Mouse (Mus musculus) CH12.LX (cell line): ENCODE measurements around the gene Gfy. TPM values are rescaled to one million over a fixed set of nuclear protein-coding genes. Genes with fewer than 3 reads are reported as not detected.
A peak's percentile ranks its signal among the peaks of the same experiment; 100 is the strongest.

Experiments used
- DNase-seq: peaks from one replicate; pipeline ENCODE4 v3.0.0-alpha.2; 2013; ENCODE audit errors: extremely low read depth
- H3K27ac ChIP-seq: 2 replicates; pipeline ENCODE4 v1.5.1; 2012; ENCODE audit warnings: low read depth, mild to moderate bottlenecking, control low read depth, moderate library complexity; ENCODE audit not compliant: insufficient read depth
- H3K27me3 ChIP-seq: replicated peaks from 2 replicates; pipeline ENCODE3; 2012; ENCODE audit warnings: inconsistent platforms
- H3K36me3 ChIP-seq, 2 experiments: replicated peaks in 1 of 2; 2 replicates each; pipeline versions ENCODE3 to v1.6.1; 2012; ENCODE audit warnings: inconsistent platforms in 1 of 2, low read length in 1 of 2, mild to moderate bottlenecking in 1 of 2, mixed read lengths in 1 of 2, moderate library complexity in 1 of 2; ENCODE audit not compliant: control insufficient read depth in 1 of 2, insufficient read depth in 1 of 2
- H3K4me1 ChIP-seq, 2 experiments: 2 replicates each; pipeline ENCODE4 v1.6.1; 2012; ENCODE audit warnings: inconsistent platforms in 1 of 2, moderate library complexity in 1 of 2; ENCODE audit not compliant: insufficient read depth in 2 of 2, control insufficient read depth in 1 of 2
- H3K4me2 ChIP-seq: 2 replicates; pipeline ENCODE4 v1.6.1; 2012; ENCODE audit warnings: low read depth, mild to moderate bottlenecking, control low read depth; ENCODE audit not compliant: poor library complexity, insufficient read depth, severe bottlenecking
- H3K4me3 ChIP-seq, 3 experiments: fragments of 150-350 bp in 1 of 3; sonication (generic) in 1 of 3; replicated peaks in 1 of 3; 2 replicates each; pipeline versions ENCODE3 to v1.5.1; 2011 to 2012; ENCODE audit warnings: low read depth in 2 of 3, low read length in 2 of 3, mild to moderate bottlenecking in 2 of 3, moderate library complexity in 2 of 3, control low read depth in 1 of 3, improper control_type of control experiment in 1 of 3, inconsistent platforms in 1 of 3, mixed read lengths in 1 of 3; ENCODE audit not compliant: poor library complexity in 1 of 3
- H3K79me2 ChIP-seq: replicated peaks from 2 replicates; pipeline ENCODE4 v1.6.1; 2012; ENCODE audit warnings: mild to moderate bottlenecking, moderate library complexity; ENCODE audit not compliant: control insufficient read depth, poor library complexity, insufficient read depth, severe bottlenecking; ENCODE audit errors: extremely low read depth
- H3K9ac ChIP-seq: 2 replicates; pipeline ENCODE4 v1.6.1; 2012; ENCODE audit warnings: low read depth, mild to moderate bottlenecking, control low read depth, moderate library complexity; ENCODE audit not compliant: insufficient read depth
- H3K9me3 ChIP-seq: replicated peaks from 2 replicates; pipeline ENCODE3; 2012; ENCODE audit warnings: low read length, inconsistent platforms, mixed read lengths
- CHD2 ChIP-seq: IDR thresholded peaks from 2 replicates; pipeline ENCODE4 v1.6.1; 2011; ENCODE audit warnings: low read length, improper control_type of control experiment
- E2F4 ChIP-seq: IDR thresholded peaks from 2 replicates; pipeline ENCODE4 v1.6.1; 2011; ENCODE audit warnings: low read depth, low read length, improper control_type of control experiment; ENCODE audit not compliant: insufficient replicate concordance
- EP300 ChIP-seq: IDR thresholded peaks from 2 replicates; pipeline ENCODE4 v1.6.1; 2011; ENCODE audit warnings: low read length, improper control_type of control experiment
- JUND ChIP-seq: conservative IDR thresholded peaks from 2 replicates; pipeline ENCODE4 v1.6.1; 2011; ENCODE audit warnings: low read depth, low read length, improper control_type of control experiment
- KAT2A ChIP-seq: IDR thresholded peaks from 2 replicates; pipeline ENCODE4 v1.6.1; 2012; ENCODE audit warnings: low read length, improper control_type of control experiment, inconsistent platforms; ENCODE audit not compliant: insufficient replicate concordance
- MAFK ChIP-seq: IDR thresholded peaks from 2 replicates; pipeline ENCODE4 v1.6.1; 2011; ENCODE audit warnings: low read length, improper control_type of control experiment; ENCODE audit not compliant: insufficient replicate concordance
- MEF2A ChIP-seq: IDR thresholded peaks from 2 replicates; pipeline ENCODE4 v1.6.1; 2014; ENCODE audit warnings: low read depth, mild to moderate bottlenecking, inconsistent platforms, low read length, improper control_type of control experiment, borderline replicate concordance
- NELFE ChIP-seq: IDR thresholded peaks from 2 replicates; pipeline ENCODE4 v1.6.1; 2011; ENCODE audit warnings: low read depth, low read length, improper control_type of control experiment
- POLR2AphosphoS2 ChIP-seq: IDR thresholded peaks from 2 replicates; pipeline ENCODE4 v1.6.1; 2011; ENCODE audit warnings: low read depth, low read length, improper control_type of control experiment
- RAD21 ChIP-seq: IDR thresholded peaks from 2 replicates; pipeline ENCODE4 v1.6.1; 2011; ENCODE audit warnings: low read depth, mild to moderate bottlenecking, low read length, improper control_type of control experiment, moderate library complexity
- RCOR1 ChIP-seq: conservative IDR thresholded peaks from 2 replicates; pipeline ENCODE4 v1.6.1; 2012; ENCODE audit warnings: low read depth, mild to moderate bottlenecking, inconsistent platforms, low read length, improper control_type of control experiment
- TBP ChIP-seq: conservative IDR thresholded peaks from 2 replicates; pipeline ENCODE4 v1.6.1; 2011; ENCODE audit warnings: low read depth, low read length, improper control_type of control experiment
- USF1 ChIP-seq: IDR thresholded peaks from 2 replicates; pipeline ENCODE4 v1.6.1; 2014; ENCODE audit warnings: low read depth, mild to moderate bottlenecking, inconsistent platforms, low read length, improper control_type of control experiment
- ZKSCAN1 ChIP-seq: IDR thresholded peaks from 2 replicates; pipeline ENCODE4 v1.6.1; 2012; ENCODE audit warnings: low read depth, inconsistent platforms, low read length, improper control_type of control experiment, borderline replicate concordance
- ZNF384 ChIP-seq: IDR thresholded peaks from 2 replicates; pipeline ENCODE4 v1.6.1; 2012; ENCODE audit warnings: low read depth, low read length, improper control_type of control experiment, inconsistent platforms
- dilution Hi-C: fragments of 300-500 bp; cut with MboI; formaldehyde crosslinking; loops from 2 replicates; pipeline ENCODE4 v1.14.3; 2020; ENCODE audit warnings: low sequenced_read_pairs; ENCODE audit not compliant: extremely low pct_unique_long_range_greater_than_20kb, extremely low pct_ligation_motif_present
- in situ Hi-C: fragments of 300-500 bp; cut with MboI; formaldehyde crosslinking; loops from 3 replicates; pipeline ENCODE4 v1.14.3; 2019; ENCODE audit warnings: low sequenced_read_pairs, low pct_ligation_motif_present, low pct_unique_long_range_greater_than_20kb, mixed read lengths
- polyA plus RNA-seq: library from polyadenylated mRNA; unstranded; fragments of >175 nt; gene quantifications from 2 replicates; pipeline ENCODE4 v1.2.1, GENCODE M21; 2012; ENCODE audit warnings: low read depth; ENCODE audit not compliant: insufficient read length
- total RNA-seq, 2 experiments: library from RNA; depleted of rRNA; stranded (reverse); fragments of 300-350 nt in 1 of 2; fragments of >200 nt in 1 of 2; gene quantifications; 2 replicates each; pipeline ENCODE4 v1.2.3; 2012 to 2014

Gfy gene
- total and polyA plus RNA-seq, 3 experiments = not detected

GRCm38 (mm10) chr7:45139904-45140723, 39.3 kb downstream of the Gfy start:
- Histone ChIP-seq H3K4me1 (peaks cover 2 to 23% of the 10 kb centered on the region in 2 experiments; a peak in 3 of 4 replicates), H3K36me3 (peaks cover 12 to 44% of the 10 kb centered on the region in 2 experiments)
- dilution Hi-C loops = no loop called here

GRCm38 (mm10) chr7:45138403-45138802, 41.0 kb downstream of the Gfy start:
- H3K4me2 ChIP-seq = no peak overlapping the region
- TF ChIP-seq TBP (0 out of 2 replicates have a peak, but pooled peaks have one; percentile 24), ZNF384 (no peak), MEF2A (no peak), POLR2AphosphoS2 (no peak), MAFK (no peak), EP300 (no peak), RCOR1 (no peak)
- TF ChIP-seq, all 38 proteins: peak for 1
- no peak for DNase-seq
- Histone ChIP-seq H3K4me1 (peaks cover 5 to 34% of the 10 kb centered on the region in 2 experiments), H3K9me3 (peaks cover under 1% of the 10 kb centered on the region), H3K79me2 (no peaks in the 10 kb centered on the region), H3K36me3 (peaks cover 6 to 33% of the 10 kb centered on the region in 2 experiments), H3K9ac (no peak overlapping the region), H3K27ac (no peak overlapping the region), H3K27me3 (no peaks in the 10 kb centered on the region), H3K4me3 (no peak overlapping the region)
- dilution Hi-C loops = no loop called here
- in situ Hi-C loops = no loop called here

More at GRCm38 (mm10) chr7:45139904-45140723, 39.3 kb downstream of the Gfy start:
- Histone ChIP-seq H3K79me2 (no peaks in the 10 kb centered on the region), H3K9me3 (no peaks in the 10 kb centered on the region)
- in situ Hi-C loops = no loop called here
- no peak for DNase-seq
- TF ChIP-seq E2F4 (no peak), TBP (no peak), JUND (no peak), USF1 (no peak), KAT2A (no peak), ZKSCAN1 (no peak), RAD21 (no peak), MEF2A (no peak), CHD2 (no peak), NELFE (no peak), POLR2AphosphoS2 (no peak)
- TF ChIP-seq, all 38 proteins: peak for 0
- Histone ChIP-seq H3K27me3 (no peaks in the 10 kb centered on the region), H3K27ac (no peak overlapping the region), H3K4me2 (no peak overlapping the region), H3K4me3 (no peak overlapping the region), H3K9ac (no peak overlapping the region)
